Mouse (Mus musculus) left cerebral cortex, postnatal 36 days (tissue): Measurements from ENCODE around the gene H2-M9. TPM values are rescaled to one million over a fixed set of nuclear protein-coding genes. Genes with fewer than 3 reads are reported as not detected.

Experiments used
- DNase-seq, 2 experiments: peaks; one replicate each; pipeline ENCODE4 v3.0.0; 2021 to 2022; ENCODE audit warnings: low spot score in 2 of 2, mixed read lengths in 1 of 2
- intact Hi-C: fragments of 180-260 bp; cut with DNase I; formaldehyde crosslinking; loops from one replicate; pipeline ENCODE4 v1.15.1; 2025
- total RNA-seq, 2 experiments: library from RNA; stranded (reverse); gene quantifications; 2 replicates each; pipeline ENCODE4 v1.2.3; 2021

H2-M9 gene
- not detected for total RNA-seq

DNA sequence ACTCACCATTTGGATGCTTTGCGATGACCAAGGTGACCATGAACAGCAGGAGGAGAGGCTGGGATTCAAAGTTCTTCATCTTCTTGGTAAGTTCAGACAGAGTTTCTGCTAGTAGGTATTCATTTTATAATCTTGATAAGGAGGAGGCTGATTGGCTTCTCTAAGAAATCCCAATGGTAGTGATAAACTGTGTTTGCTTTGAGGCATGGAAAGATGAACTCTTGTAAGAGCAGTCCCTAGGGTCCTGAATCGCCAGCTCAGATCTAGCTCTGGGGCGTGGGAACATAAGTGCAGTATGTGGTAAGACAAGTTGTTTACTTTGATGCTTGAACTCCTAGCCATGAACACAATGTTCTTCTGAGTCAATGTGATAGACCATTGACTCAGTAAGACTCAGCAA is at the start of gene H2-M9:
Gene H2-M9, minus strand, starts transcription at position 101 of the 400 bp plus-strand sequence.
- DNase-seq = no peak
- intact Hi-C loops = no loop called here

DNA sequence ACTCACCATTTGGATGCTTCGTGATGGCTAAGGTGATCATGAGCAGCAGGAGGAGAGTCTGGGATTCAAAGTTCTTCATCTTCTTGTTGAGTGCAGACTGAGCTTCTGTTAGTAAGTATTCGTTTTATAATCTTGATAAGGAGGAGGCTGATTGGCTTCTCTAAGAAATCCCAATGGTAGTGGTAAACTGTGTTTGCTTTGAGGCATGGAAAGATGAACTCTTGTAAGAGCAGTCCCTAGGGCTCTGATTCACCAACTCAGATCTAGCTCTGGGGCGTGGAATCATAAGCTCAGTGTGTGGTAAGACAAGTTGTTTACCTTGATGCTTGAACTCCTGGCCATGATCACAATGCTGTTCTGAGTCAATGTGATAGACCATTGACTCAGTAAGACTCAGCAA is 29.7 kb upstream of the H2-M9 start, which contains the start of gene H2-M1:
Gene H2-M1, minus strand, starts transcription at position 101 of the 400 bp plus-strand sequence.
- intact Hi-C loops = no loop called here
- DNase-seq = no peak

Other genes starting within 250 kb of the H2-M9 start
- not detected for gene H2-M10.4, start 180.3 kb downstream of the H2-M9 start, total RNA-seq
- not detected for gene H2-M11, start 95.6 kb downstream of the H2-M9 start, total RNA-seq
- gene H2-M1, start 29.6 kb upstream of the H2-M9 start, total RNA-seq = not detected
- not detected for gene H2-M10.5, start 130.2 kb upstream of the H2-M9 start, total RNA-seq
- not detected for gene H2-M10.6, start 169.5 kb upstream of the H2-M9 start, total RNA-seq
- gene Trim26, start 194.5 kb upstream of the H2-M9 start, total RNA-seq = 10 to 100 TPM; 18.1 to 20.4 TPM
- gene Trim15, start 224.5 kb upstream of the H2-M9 start, total RNA-seq = not detected
- gene Trim10, start 226.9 kb upstream of the H2-M9 start, total RNA-seq = not detected
- gene Trim40, start 247.5 kb upstream of the H2-M9 start, total RNA-seq = not detected